Mouse (Mus musculus) MEL (cell line): Measurements from ENCODE around the gene Cdk14.

Experiments
- CTCF ChIP-seq, 3 experiments: IDR thresholded peaks in 2 of 3; conservative IDR thresholded peaks in 1 of 3; 2 replicates each; pipeline ENCODE4 v1.5.1; 2011 to 2012; ENCODE audit warnings: low read length in 3 of 3, low read depth in 2 of 3, mild to moderate bottlenecking in 2 of 3, improper control_type of control experiment in 1 of 3, inconsistent platforms in 1 of 3, mixed read lengths in 1 of 3, moderate library complexity in 1 of 3; ENCODE audit not compliant: control insufficient read depth in 1 of 3, insufficient read depth in 1 of 3, poor library complexity in 1 of 3, severe bottlenecking in 1 of 3
- E2F4 ChIP-seq: IDR thresholded peaks from 2 replicates; pipeline ENCODE4 v1.6.1; 2011; ENCODE audit warnings: low read depth, low read length, improper control_type of control experiment, borderline replicate concordance
- EP300 ChIP-seq, 2 experiments: IDR thresholded peaks; 2 replicates each; pipeline ENCODE4 v1.6.1; 2011; ENCODE audit warnings: improper control_type of control experiment in 2 of 2, low read length in 2 of 2, low read depth in 1 of 2, mild to moderate bottlenecking in 1 of 2
- GATA1 ChIP-seq: IDR thresholded peaks from 2 replicates; pipeline ENCODE4 v1.6.1; 2011; ENCODE audit warnings: low read depth, low read length, improper control_type of control experiment
- HCFC1 ChIP-seq: IDR thresholded peaks from 2 replicates; pipeline ENCODE4 v1.6.1; 2012; ENCODE audit warnings: low read depth, mild to moderate bottlenecking, inconsistent platforms, low read length, improper control_type of control experiment, moderate library complexity
- MXI1 ChIP-seq: IDR thresholded peaks from 2 replicates; pipeline ENCODE4 v1.6.1; 2011; ENCODE audit warnings: mild to moderate bottlenecking, low read depth, low read length, improper control_type of control experiment
- NELFE ChIP-seq: IDR thresholded peaks from 2 replicates; pipeline ENCODE4 v1.6.1; 2011; ENCODE audit warnings: low read depth, low read length, improper control_type of control experiment
- POLR2A ChIP-seq, 2 experiments: IDR thresholded peaks; 2 replicates each; pipeline ENCODE4 v1.6.1; 2011 to 2012; ENCODE audit warnings: low read length in 2 of 2, mild to moderate bottlenecking in 2 of 2, control low read depth in 1 of 2, improper control_type of control experiment in 1 of 2, low read depth in 1 of 2, moderate library complexity in 1 of 2; ENCODE audit not compliant: control insufficient read depth in 1 of 2, insufficient read depth in 1 of 2, poor library complexity in 1 of 2
- RAD21 ChIP-seq: IDR thresholded peaks from 2 replicates; pipeline ENCODE4 v1.6.1; 2011; ENCODE audit warnings: mild to moderate bottlenecking, low read depth, low read length, improper control_type of control experiment
- RCOR1 ChIP-seq: IDR thresholded peaks from 2 replicates; pipeline ENCODE4 v1.6.1; 2012; ENCODE audit warnings: low read depth, mild to moderate bottlenecking, inconsistent platforms, low read length, improper control_type of control experiment
- TCF12 ChIP-seq: IDR thresholded peaks from 2 replicates; pipeline ENCODE4 v1.6.1; 2014; ENCODE audit warnings: low read depth, mild to moderate bottlenecking, inconsistent platforms, low read length, improper control_type of control experiment, moderate library complexity
- ZC3H11A ChIP-seq: IDR thresholded peaks from 2 replicates; pipeline ENCODE4 v1.6.1; 2012; ENCODE audit warnings: low read depth, mild to moderate bottlenecking, inconsistent platforms, low read length, improper control_type of control experiment

DNA sequence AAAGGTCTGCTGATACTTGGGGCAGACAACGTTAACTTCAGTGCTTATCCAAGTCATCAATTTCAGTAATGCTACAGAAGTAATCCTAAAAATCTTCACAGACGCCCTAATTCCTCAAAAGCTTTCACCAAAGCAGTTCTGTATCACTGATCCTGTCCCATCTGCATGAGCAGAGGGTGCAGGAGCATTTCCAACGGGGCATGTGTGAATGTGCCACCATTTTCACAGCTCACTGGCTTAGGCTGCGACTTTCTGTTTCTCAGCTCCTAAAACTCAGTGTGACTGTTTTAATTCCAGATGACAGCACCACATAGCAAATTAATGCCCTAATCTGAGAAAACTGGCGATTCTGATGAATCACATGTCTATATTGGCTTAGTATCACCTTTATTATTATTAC lies 375.8 kb downstream of the Cdk14 start:
- TF ChIP-seq POLR2A (IDR thresholded peaks at IDR 0.05; ENCODE audit: control insufficient read depth in 1 of 2, insufficient read depth in 1 of 2, low read depth in 1 of 2, low read length in 2 of 2, poor library complexity in 1 of 2) = no peak
- no peak for TF ChIP-seq GATA1
- no peak for TF ChIP-seq MXI1
- no peak for TF ChIP-seq CTCF (IDR thresholded peaks at IDR 0.05 in 2 of 3, conservative IDR thresholded peaks at IDR 0.05 in 1 of 3; ENCODE audit: control insufficient read depth in 1 of 3, insufficient read depth in 1 of 3, low read depth in 2 of 3, low read length in 3 of 3, poor library complexity in 1 of 3, severe bottlenecking in 1 of 3)
- no peak for TF ChIP-seq HCFC1
- no peak for TF ChIP-seq NELFE
- TF ChIP-seq RCOR1 = no peak
- TF ChIP-seq ZC3H11A = no peak
- no peak for TF ChIP-seq EP300 (IDR thresholded peaks at IDR 0.05; ENCODE audit: low read depth in 1 of 2, low read length in 2 of 2)
- TF ChIP-seq TCF12 = no peak
- no peak for TF ChIP-seq E2F4
- no peak for TF ChIP-seq RAD21
